Mouse (Mus musculus) kidney, adult 2 months (tissue): ENCODE measurements around the gene 2810021J22Rik. TPM values are rescaled to one million over a fixed set of nuclear protein-coding genes. Genes with fewer than 3 reads are reported as not detected.
"Not testable (repeated sequence)": the region's sequence is repeated elsewhere in the genome, so short reads cannot be mapped to it uniquely, and the experiment has no call there.

Experiments
- DNase-seq: peaks from one replicate; pipeline ENCODE4 v3.0.0; 2021
- H3K27ac ChIP-seq: fragments of 200-500 bp; 2 replicates; pipeline ENCODE4 v1.5.1; 2012; ENCODE audit warnings: low read depth, low read length, control low read depth, inconsistent platforms; ENCODE audit not compliant: insufficient read depth
- H3K27me3 ChIP-seq: fragments of 200-500 bp; replicated peaks from 2 replicates; pipeline ENCODE4 v1.6.1; 2012; ENCODE audit warnings: mild to moderate bottlenecking, moderate library complexity, low read length, inconsistent platforms; ENCODE audit not compliant: control insufficient read depth, insufficient read depth
- H3K36me3 ChIP-seq: fragments of 200-500 bp; 2 replicates; pipeline ENCODE4 v1.6.1; 2012; ENCODE audit warnings: mild to moderate bottlenecking, moderate library complexity, low read length, inconsistent platforms; ENCODE audit not compliant: control insufficient read depth, insufficient read depth
- H3K4me1 ChIP-seq: fragments of 200-500 bp; 2 replicates; pipeline ENCODE4 v1.6.1; 2011; ENCODE audit warnings: low read length; ENCODE audit not compliant: control insufficient read depth, insufficient read depth
- H3K4me3 ChIP-seq: fragments of 200-500 bp; 2 replicates; pipeline ENCODE4 v1.5.1; 2011; ENCODE audit warnings: mild to moderate bottlenecking, low read depth, low read length, control low read depth; ENCODE audit not compliant: insufficient read depth
- CTCF ChIP-seq: fragments of 200-500 bp; conservative IDR thresholded peaks from 2 replicates; pipeline ENCODE4 v1.5.1; 2011; ENCODE audit warnings: low read depth, mild to moderate bottlenecking, control low read depth, low read length, moderate library complexity, mixed read lengths; ENCODE audit not compliant: insufficient read depth, insufficient read length
- POLR2A ChIP-seq: fragments of 200-500 bp; IDR thresholded peaks from one replicate; pipeline ENCODE4 v1.6.1; 2011; ENCODE audit warnings: low read depth, low read length, control low read depth
- WGBS: fragments of 180-500 bp; shearing (Covaris S2); methylation state at CpG from one replicate; pipeline ENCODE4 v1.1.7; 2018; 5-methylcytosine and 5-hydroxymethylcytosine counted together
- polyA plus RNA-seq: library from polyadenylated mRNA; depleted of rRNA; stranded (reverse); fragments of >200 nt; gene quantifications from 2 replicates; pipeline ENCODE4 v1.2.3, GENCODE M21; 2012; rRNA removed

Gene 2810021J22Rik
- 3.3 and 3.7 TPM in 2 replicates for polyA plus RNA-seq

DNA sequence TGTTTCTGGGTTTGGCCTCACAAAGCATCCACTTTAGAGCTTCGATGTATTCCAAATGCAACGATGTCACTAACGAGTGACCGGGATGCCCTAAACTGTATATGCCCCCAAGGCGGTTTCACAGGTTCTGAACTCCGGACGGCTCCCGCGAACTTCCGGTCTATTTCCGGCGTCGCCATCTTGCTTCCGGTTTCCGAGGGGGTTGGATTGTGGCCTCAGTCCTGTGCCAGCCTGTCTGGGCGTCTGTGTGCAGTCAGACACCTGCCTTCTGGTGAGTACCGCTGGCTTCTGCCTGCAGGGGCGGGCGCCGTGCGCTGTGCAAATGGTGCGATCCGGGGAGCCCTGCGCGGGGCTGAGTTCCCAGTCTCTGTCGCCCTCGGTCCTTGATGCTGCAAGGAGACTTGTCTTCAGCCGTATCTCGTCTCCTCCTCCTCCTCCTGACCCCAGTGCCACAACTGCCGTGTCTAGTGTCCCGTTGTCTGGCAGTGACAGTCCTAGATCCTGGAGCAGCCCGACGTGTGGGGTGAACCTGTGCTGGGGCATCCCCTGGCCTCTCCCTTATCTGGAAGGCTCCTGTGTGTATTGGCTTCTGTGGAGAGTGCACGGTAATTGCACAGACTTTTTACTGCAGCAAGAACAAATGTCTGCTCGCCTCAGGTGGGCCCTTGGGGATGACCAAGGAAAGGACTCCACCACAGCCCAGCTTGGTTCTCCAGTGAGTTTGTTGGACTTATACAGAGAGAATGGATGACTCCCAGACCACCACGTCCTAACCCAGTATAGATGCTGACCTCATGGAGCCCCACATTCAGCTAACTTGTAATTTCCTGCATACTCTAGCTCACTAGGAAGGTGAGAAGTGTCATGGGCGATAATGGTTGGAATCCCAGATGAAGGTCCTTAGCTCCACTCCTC lies at the start of gene 2810021J22Rik:
2810021J22Rik (plus strand) TSS at position 178 of the 915 bp plus-strand sequence.
- peak; percentile 13; the same call in 1 of the 2 replicates for TF ChIP-seq CTCF
- no peak for TF ChIP-seq POLR2A
- Histone ChIP-seq H3K27me3 (no peaks in the 10 kb centered on the region), H3K4me3 (peak within 1 kb of the TSS; percentile 96), H3K36me3 (no peaks in the 10 kb centered on the region), H3K4me1 (peaks cover 3% of the 10 kb centered on the region; the same call in 1 of the 2 replicates), H3K27ac (peak within 1 kb of the TSS; percentile 10)
- WGBS: 5% methylated on average over 37 of the region's 37 CpGs
- peak; percentile 88 for DNase-seq

DNA sequence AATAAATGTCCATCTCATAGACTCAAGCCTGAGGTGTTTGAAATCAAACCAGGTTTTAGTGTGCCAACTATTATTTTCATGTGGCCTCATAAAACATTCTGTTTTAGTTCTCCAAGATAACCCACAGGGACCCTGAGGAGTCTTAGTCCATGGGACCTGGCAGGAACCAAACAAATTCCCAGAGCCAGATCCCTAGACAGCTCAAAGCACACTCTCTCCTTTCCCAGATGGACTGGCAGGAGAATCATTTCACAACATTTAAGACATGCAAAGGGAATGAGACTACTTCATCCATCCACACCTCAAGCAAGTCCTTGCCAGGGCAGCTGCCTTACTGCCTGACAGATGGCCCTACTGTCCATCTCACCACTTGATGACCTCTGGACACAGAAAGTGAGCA lies 38.1 kb upstream of the 2810021J22Rik start, which contains the start of gene Olfr312:
Olfr312 (plus strand) TSS at position 301 of the 400 bp plus-strand sequence.
- not testable (repeated sequence) for H3K27me3 ChIP-seq, H3K27ac ChIP-seq, H3K36me3 ChIP-seq, H3K4me1 ChIP-seq, DNase-seq, H3K4me3 ChIP-seq

DNA sequence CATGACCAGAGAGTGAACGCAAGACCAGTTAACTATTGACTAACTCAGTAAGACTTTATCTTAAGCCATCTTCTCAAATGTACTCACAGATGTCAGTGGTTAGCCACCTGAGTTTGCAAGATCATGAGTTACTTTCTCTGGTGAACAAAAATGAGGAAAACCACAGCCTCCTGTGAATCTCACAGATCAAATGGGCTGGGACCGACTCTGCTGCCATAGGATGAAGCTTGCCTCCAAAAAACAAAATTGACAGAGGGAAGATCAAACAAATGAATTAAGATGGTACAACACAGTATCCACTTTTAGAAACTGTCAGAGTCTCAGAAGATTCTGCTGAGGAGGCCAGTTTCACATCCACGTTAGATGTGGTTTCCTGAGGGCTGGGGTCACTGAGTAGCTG lies 37.3 kb upstream of the 2810021J22Rik start:
- 65% methylated on average over 3 of the region's 3 CpGs for WGBS
- TF ChIP-seq CTCF (no peak), POLR2A (no peak)

DNA sequence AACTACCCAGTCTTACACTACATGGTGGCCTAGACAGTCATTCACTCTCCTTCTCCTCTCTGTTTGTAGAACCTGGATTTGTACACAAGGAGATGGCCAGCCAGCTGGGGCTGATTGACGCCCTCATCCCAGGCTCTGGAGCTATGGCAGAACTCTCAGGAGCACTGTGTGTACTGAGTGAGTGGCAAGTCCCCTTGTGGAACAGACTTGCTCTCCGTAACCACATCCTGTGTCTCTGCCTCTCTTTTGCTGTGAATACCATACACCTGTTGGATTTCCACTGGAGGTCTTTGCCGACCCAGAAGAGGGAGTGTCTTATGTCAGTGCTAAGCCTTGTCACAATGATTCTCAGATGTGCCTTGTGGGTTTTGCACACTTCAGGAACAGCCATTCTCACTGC lies 34.5 kb upstream of the 2810021J22Rik start:
- DNase-seq, H3K4me3 ChIP-seq, H3K4me1 ChIP-seq, H3K36me3 ChIP-seq, H3K27ac ChIP-seq, H3K27me3 ChIP-seq: not testable (repeated sequence)
- WGBS: 73% methylated on average over 3 of the region's 3 CpGs

More for the DNA sequence above, 37.3 kb upstream of the 2810021J22Rik start:
- Histone ChIP-seq H3K36me3 (no peaks in the 10 kb centered on the region), H3K27ac (no peak overlapping the region), H3K4me3 (no peak overlapping the region), H3K27me3 (no peaks in the 10 kb centered on the region), H3K4me1 (no peaks in the 10 kb centered on the region)
- no peak for DNase-seq

DNA sequence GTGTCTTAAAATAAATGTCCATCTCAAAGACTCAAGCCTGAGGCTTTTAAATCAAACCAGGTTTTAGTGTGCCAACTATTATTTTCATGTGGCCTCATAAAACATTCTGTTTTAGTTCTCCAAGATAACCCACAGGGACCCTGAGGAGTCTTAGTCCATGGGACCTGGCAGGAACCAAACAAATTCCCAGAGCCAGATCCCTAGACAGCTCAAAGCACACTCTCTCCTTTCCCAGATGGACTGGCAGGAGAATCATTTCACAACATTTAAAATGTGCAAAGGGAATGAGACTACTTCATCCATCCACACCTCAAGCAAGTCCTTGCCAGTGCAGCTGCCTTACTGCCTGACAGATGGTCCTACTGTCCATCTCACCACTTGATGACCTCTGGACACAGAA lies 28.1 kb upstream of the 2810021J22Rik start, which contains the start of gene Olfr311:
Olfr311 (plus strand) TSS at position 301 of the 400 bp plus-strand sequence.
- not testable (repeated sequence) for DNase-seq, H3K4me1 ChIP-seq, H3K27me3 ChIP-seq, H3K4me3 ChIP-seq, H3K36me3 ChIP-seq, H3K27ac ChIP-seq

DNA sequence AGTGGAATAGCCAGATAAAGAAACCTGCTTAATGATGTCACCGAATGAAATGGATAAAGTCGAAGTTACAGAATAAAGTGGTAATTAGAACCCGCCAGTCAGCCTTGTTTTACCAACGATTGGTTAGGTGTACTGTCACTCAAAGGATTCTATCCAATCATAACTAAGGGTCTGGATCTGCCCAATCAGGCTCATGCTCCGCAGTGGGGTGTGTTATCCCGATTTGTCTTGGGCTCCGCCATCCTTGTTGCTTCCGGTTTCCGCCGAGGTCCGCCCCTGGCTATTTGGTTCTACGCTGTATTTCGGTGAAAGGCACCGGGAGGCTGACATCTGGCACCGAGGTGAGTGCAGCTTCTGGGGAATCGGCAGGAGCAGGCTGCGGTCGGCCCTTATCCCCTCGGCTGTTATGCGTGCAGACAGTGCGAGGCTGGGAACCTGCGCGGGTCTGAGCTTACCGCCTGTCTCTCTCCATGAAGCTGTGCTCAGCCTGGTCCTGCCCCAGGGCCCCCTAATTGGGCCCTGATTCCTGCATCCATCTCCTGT lies 20.0 kb upstream of the 2810021J22Rik start, which contains the start of gene Gm12258:
Gm12258 (plus strand) TSS at position 240 of the 543 bp plus-strand sequence.
- Histone ChIP-seq H3K36me3 (no peaks in the 10 kb centered on the region; the same call in 1 of the 2 replicates), H3K27me3 (no peaks in the 10 kb centered on the region), H3K4me3 (peak within 1 kb of the TSS; percentile 99), H3K27ac (peak within 1 kb of the TSS; percentile 26; the same call in 1 of the 2 replicates), H3K4me1 (no peaks in the 10 kb centered on the region)
- peak; percentile 99 for DNase-seq
- no peak for TF ChIP-seq CTCF
- no peak for TF ChIP-seq POLR2A
- WGBS: under 1% methylated on average over 24 of the region's 24 CpGs

DNA sequence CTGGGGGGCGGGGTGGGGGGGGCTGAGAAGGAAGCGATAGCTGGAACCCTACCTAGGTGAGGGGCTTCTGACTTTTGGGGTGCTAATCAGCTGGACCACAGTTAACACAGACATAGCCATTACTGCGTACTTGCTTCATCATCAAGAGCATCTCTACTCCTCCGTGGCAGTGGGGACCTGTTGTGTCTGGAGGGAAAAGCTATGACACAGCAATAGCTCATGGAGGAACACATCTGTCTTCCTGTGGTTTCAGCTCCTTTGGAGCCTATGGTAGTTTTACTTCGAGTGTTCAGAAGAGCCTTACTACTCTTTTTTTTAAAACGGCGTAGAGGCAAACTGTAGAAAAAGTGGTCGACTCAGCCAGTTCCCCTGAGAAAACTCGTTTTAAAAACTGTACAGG lies 19.4 kb upstream of the 2810021J22Rik start:
- no peak for DNase-seq
- WGBS: 43% methylated on average over 9 of the region's 9 CpGs
- no peaks in the 10 kb centered on the region; the same call in 1 of the 2 replicates for H3K36me3 ChIP-seq

More for the DNA sequence above, 19.4 kb upstream of the 2810021J22Rik start:
- H3K4me3 ChIP-seq: peak overlapping the region; percentile 99
- H3K4me1 ChIP-seq: no peaks in the 10 kb centered on the region
- H3K27ac ChIP-seq: no peak overlapping the region
- H3K27me3 ChIP-seq: no peaks in the 10 kb centered on the region
- TF ChIP-seq CTCF (no peak), POLR2A (no peak)
